Comparison of ENCODE assay signal across 15 mouse cellular contexts in genomic region chr13:112351943-112352342, GRCm38 (mm10).
"Had no signal": no experiment of that assay in that cellular context is flagged by ENCODE, and none has a peak within 500 bp of the region (broad histone marks: within the 10 kb centered on the region; RNA-seq: fewer than 3 reads in every experiment).

No protein-coding gene starts in this region.

- H3K4me1 ChIP-seq: liver, embryonic 12.5 days had no signal

- DNase-seq: kidney, adult 11 months; kidney, adult 9 months; kidney, postnatal 36 days; layer of hippocampus, adult 9-11 months; layer of hippocampus, postnatal 36 days; lung, postnatal 4 days; midbrain, embryonic 14.5 days; thymus, adult 2 months; thymus, postnatal 25 days had no signal

- H3K27ac ChIP-seq: kidney, postnatal 0 days; limb, embryonic 13.5 days; liver, embryonic 12.5 days; midbrain, embryonic 10.5 days; neural tube, embryonic 12.5 days had no signal

- H3K4me3 ChIP-seq: limb, embryonic 13.5 days; liver, embryonic 12.5 days; midbrain, embryonic 10.5 days; myocyte; neural tube, embryonic 12.5 days had no signal

- H3K9ac ChIP-seq: limb, embryonic 13.5 days; liver, embryonic 12.5 days; neural tube, embryonic 12.5 days had no signal

- H3K9me3 ChIP-seq: liver, embryonic 12.5 days; midbrain, embryonic 10.5 days had no signal

- H3K27me3 ChIP-seq: limb, embryonic 13.5 days; liver, embryonic 12.5 days; neural tube, embryonic 12.5 days had no signal

- H3K36me3 ChIP-seq: limb, embryonic 13.5 days; liver, embryonic 12.5 days; neural tube, embryonic 12.5 days had no signal

- H3K4me2 ChIP-seq: limb, embryonic 13.5 days; liver, embryonic 12.5 days; neural tube, embryonic 12.5 days had no signal

- ATAC-seq: liver, embryonic 12.5 days had no signal
